Mouse (Mus musculus) liver, postnatal 0 days (tissue): Measurements from ENCODE around the gene Gstm2. TPM values are rescaled to one million over a fixed set of nuclear protein-coding genes. Genes with fewer than 3 reads are reported as not detected.
A peak's percentile ranks its signal among the peaks of the same experiment; 100 is the strongest.
"Not testable (repeated sequence)": the region's sequence is repeated elsewhere in the genome, so short reads cannot be mapped to it uniquely, and the experiment has no call there.

Experiments
- ATAC-seq: fragments of 200-750 bp; cut with Nextera tagmentation; 2 replicates; pipeline ENCODE4 v1.8.0; 2017; ENCODE audit warnings: mild to moderate bottlenecking, moderate library complexity
- DNase-seq: peaks from one replicate; pipeline ENCODE4 v3.0.0-alpha.2; 2016
- H3K27ac ChIP-seq: fragments of 300-500 bp; sonication (generic); 2 replicates; pipeline ENCODE4 v1.5.1; 2014; ENCODE audit warnings: antibody characterized with exemption, moderate library complexity, mild to moderate bottlenecking, low read depth
- H3K27me3 ChIP-seq: fragments of 300-500 bp; sonication (generic); 2 replicates; pipeline ENCODE4 v1.6.1; 2014; ENCODE audit warnings: low read length, control low read depth, mixed read lengths; ENCODE audit not compliant: insufficient read depth
- H3K36me3 ChIP-seq: fragments of 300-500 bp; sonication (generic); replicated peaks from 2 replicates; pipeline ENCODE4 v1.6.1; 2014; ENCODE audit warnings: mild to moderate bottlenecking, control low read depth, low read length, moderate library complexity, mixed read lengths; ENCODE audit not compliant: insufficient read depth
- H3K4me1 ChIP-seq: fragments of 300-500 bp; sonication (generic); 2 replicates; pipeline ENCODE4 v1.6.1; 2014; ENCODE audit warnings: antibody characterized with exemption, mild to moderate bottlenecking, control low read depth; ENCODE audit not compliant: insufficient read depth
- H3K4me2 ChIP-seq: fragments of 300-500 bp; sonication (generic); 2 replicates; pipeline ENCODE4 v1.6.1; 2014; ENCODE audit warnings: low read depth, mild to moderate bottlenecking, low read length, moderate library complexity, mixed read lengths
- H3K4me3 ChIP-seq: fragments of 300-500 bp; sonication (generic); 2 replicates; pipeline ENCODE4 v1.5.1; 2014; ENCODE audit warnings: low read depth, low read length
- H3K9ac ChIP-seq: fragments of 300-500 bp; sonication (generic); replicated peaks from 2 replicates; pipeline ENCODE4 v1.6.1; 2014; ENCODE audit warnings: mild to moderate bottlenecking, moderate library complexity
- H3K9me3 ChIP-seq: fragments of 300-500 bp; sonication (generic); 2 replicates; pipeline ENCODE4 v1.6.1; 2016; ENCODE audit warnings: mild to moderate bottlenecking, control low read depth, low read length, mixed read lengths
- CTCF ChIP-seq: sonication (generic); IDR thresholded peaks from 2 replicates; pipeline ENCODE4 v1.5.1; 2016; ENCODE audit warnings: antibody characterized with exemption, low read depth
- EP300 ChIP-seq: IDR thresholded peaks from 2 replicates; pipeline ENCODE4 v1.6.1; 2016; ENCODE audit warnings: antibody characterized with exemption, low read depth, mild to moderate bottlenecking
- whole genome bisulfite sequencing: fragments of 180-500 bp; shearing (Covaris S2); extraction: QIAGEN DNeasy Blood & Tissue Kit; methylation state at CpG from one replicate; pipeline ENCODE4 v1.1.7; 2014; ENCODE audit not compliant: insufficient replicate concordance; 5-methylcytosine and 5-hydroxymethylcytosine counted together
- polyA plus RNA-seq: library from polyadenylated mRNA; unstranded; fragments of >200 nt; fragmentation: Nextera tagmentation; extraction: Ambion mirVana; gene quantifications from 2 replicates; pipeline ENCODE4 v1.2.1, GENCODE M21; 2015

Gstm2 gene
- polyA plus RNA-seq, 1 experiment from 2014 or later, result 11.7 TPM

GRCm38 (mm10) chr3:108022650-108023049 lies 36.4 kb upstream of the Gstm2 start:
- TF ChIP-seq EP300 (no peak), CTCF (no peak)
- H3K9me3 ChIP-seq, result no peaks in the 10 kb centered on the region
- DNase-seq (peak; percentile 55), ATAC-seq (no peak)
- 0 out of 2 replicates have a peak overlapping the region, but pooled peaks have one; percentile 16 for H3K27ac ChIP-seq
- peak overlapping the region; percentile 15; the same call in 1 of the 2 replicates for H3K4me2 ChIP-seq
- peaks cover 39% of the 10 kb centered on the region for H3K4me1 ChIP-seq
- no peaks in the 10 kb centered on the region for H3K36me3 ChIP-seq
- H3K4me3 ChIP-seq, result no peak overlapping the region
- 49% methylated on average over 6 of the region's 6 CpGs for WGBS
- H3K9ac ChIP-seq, result no peak overlapping the region
- no peaks in the 10 kb centered on the region for H3K27me3 ChIP-seq

GRCm38 (mm10) chr3:108020351-108021022 lies 34.2 kb upstream of the Gstm2 start:
- peaks cover 30% of the 10 kb centered on the region for H3K4me1 ChIP-seq
- not testable (repeated sequence) for H3K9ac ChIP-seq, H3K4me2 ChIP-seq, H3K27ac ChIP-seq, H3K36me3 ChIP-seq, H3K9me3 ChIP-seq, H3K27me3 ChIP-seq, H3K4me3 ChIP-seq, ATAC-seq, DNase-seq
- WGBS, result 54% methylated on average over 11 of the region's 11 CpGs

- H3K4me1 ChIP-seq, result peaks cover 26% of the 10 kb centered on the region
- WGBS, result 66% methylated on average over 3 of the region's 3 CpGs
- H3K27me3 ChIP-seq, ATAC-seq, H3K9ac ChIP-seq, H3K9me3 ChIP-seq, H3K36me3 ChIP-seq, H3K4me2 ChIP-seq, H3K4me3 ChIP-seq, DNase-seq: not testable (repeated sequence)
- 0 out of 2 replicates have a peak overlapping the region, but pooled peaks have one; percentile 97 for H3K27ac ChIP-seq
These were observed 33.0 kb upstream of the Gstm2 start for GRCm38 (mm10) chr3:108019226-108019625.

GRCm38 (mm10) chr3:108018190-108018820 lies 32.1 kb upstream of the Gstm2 start:
- peak overlapping the region; percentile 50 for H3K4me3 ChIP-seq
- peak overlapping the region; percentile 97 for H3K27ac ChIP-seq
- TF ChIP-seq EP300 (no peak), CTCF (no peak)
- DNase-seq (peak; percentile 30), ATAC-seq (no peak)
- H3K36me3 ChIP-seq, result no peaks in the 10 kb centered on the region
- H3K9me3 ChIP-seq, result no peaks in the 10 kb centered on the region
- no peaks in the 10 kb centered on the region for H3K27me3 ChIP-seq
- peak overlapping the region; percentile 73 for H3K4me2 ChIP-seq
- peaks cover 32% of the 10 kb centered on the region for H3K4me1 ChIP-seq
- 13% methylated on average over 14 of the region's 14 CpGs for WGBS
- H3K9ac ChIP-seq, result peak overlapping the region; percentile 64

- Histone ChIP-seq H3K4me1 (peaks cover 30% of the 10 kb centered on the region), H3K36me3 (no peaks in the 10 kb centered on the region), H3K9ac (peak within 1 kb of the TSS; percentile 68), H3K27ac (peak within 1 kb of the TSS; percentile 97), H3K4me2 (peak within 1 kb of the TSS; percentile 73), H3K27me3 (no peaks in the 10 kb centered on the region), H3K9me3 (no peaks in the 10 kb centered on the region), H3K4me3 (peak within 1 kb of the TSS; percentile 50)
- TF ChIP-seq CTCF (peak; percentile 85), EP300 (0 out of 2 replicates have a peak, but pooled peaks have one; percentile 44)
- ATAC-seq (peak; percentile 93), DNase-seq (peak; percentile 90)
- 2% methylated on average over 31 of the region's 31 CpGs for WGBS
These were observed 31.4 kb upstream of the Gstm2 start, which contains the start of gene Gstm1 for GRCm38 (mm10) chr3:108017473-108018189. Gene Gstm1 (minus strand): TSS chr3:108017973.

- H3K9ac ChIP-seq, result peak overlapping the region; percentile 68
- peak overlapping the region; percentile 50; the same call in 1 of the 2 replicates for H3K4me3 ChIP-seq
These were observed 30.2 kb upstream of the Gstm2 start for GRCm38 (mm10) chr3:108016468-108016867.

More at GRCm38 (mm10) chr3:108016468-108016867, 30.2 kb upstream of the Gstm2 start:
- Histone ChIP-seq H3K4me1 (peaks cover 26% of the 10 kb centered on the region), H3K4me2 (peak overlapping the region; percentile 73), H3K27ac (0 out of 2 replicates have a peak overlapping the region, but pooled peaks have one; percentile 22)
- H3K9me3 ChIP-seq, H3K27me3 ChIP-seq, H3K36me3 ChIP-seq, ATAC-seq, DNase-seq: not testable (repeated sequence)
- WGBS, result 75% methylated on average over 5 of the region's 5 CpGs
